Mouse (Mus musculus) T-helper 2 cell (primary cell): ENCODE results near the gene 4921524J17Rik.

ENCODE experiments used
- in situ Hi-C: fragments of 300-600 bp; cut with MboI, MseI; formaldehyde crosslinking; loops from one replicate; pipeline ENCODE4 v1.15.1; 2025; ENCODE audit warnings: high pct_unique_total_duplicates

The 4921524J17Rik gene

DNA sequence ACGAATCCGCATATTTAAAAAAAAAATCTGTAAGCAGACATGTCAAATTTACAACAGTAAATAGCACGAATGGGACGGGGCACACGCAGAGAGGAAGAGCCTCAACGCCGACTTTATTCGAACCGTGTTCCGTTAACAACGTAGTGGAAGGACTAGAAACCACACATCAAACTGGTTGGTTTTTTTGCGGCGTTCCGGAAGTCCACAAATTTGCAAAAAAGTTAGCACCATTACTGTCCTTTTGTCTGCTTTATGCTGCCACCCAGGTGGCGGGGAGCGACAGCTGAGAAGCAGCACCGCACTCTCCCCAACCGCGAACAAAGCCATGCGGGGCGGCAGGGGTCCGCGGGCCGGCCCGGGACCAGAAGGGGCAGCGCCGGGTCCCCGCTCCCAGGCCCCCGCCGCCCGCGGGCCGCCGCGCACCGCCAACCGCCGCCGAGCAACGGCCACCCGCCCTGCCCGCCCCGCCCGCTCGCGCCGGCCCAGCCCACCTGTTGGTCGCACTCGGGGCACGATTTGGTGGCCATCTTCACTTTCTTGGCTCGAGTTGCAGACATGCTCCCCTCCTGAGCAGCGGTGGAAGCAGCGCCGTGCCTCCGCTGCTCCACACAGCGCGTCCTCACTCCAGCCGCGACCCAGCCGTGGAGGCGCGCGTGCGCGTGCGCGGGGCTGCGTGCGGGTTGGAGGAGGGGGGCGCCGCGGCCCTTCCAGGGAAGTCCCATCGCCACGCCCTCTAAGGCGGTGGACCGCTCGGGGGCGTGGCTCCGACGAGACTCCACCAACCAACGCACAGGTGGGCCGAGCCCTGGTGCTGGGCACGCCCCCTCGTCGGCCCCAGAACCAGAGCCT lies at the start of gene 4921524J17Rik:
Gene 4921524J17Rik (minus strand): TSS at position 666 of the 849 bp plus-strand sequence.
- in situ Hi-C loops: no loop called here

DNA sequence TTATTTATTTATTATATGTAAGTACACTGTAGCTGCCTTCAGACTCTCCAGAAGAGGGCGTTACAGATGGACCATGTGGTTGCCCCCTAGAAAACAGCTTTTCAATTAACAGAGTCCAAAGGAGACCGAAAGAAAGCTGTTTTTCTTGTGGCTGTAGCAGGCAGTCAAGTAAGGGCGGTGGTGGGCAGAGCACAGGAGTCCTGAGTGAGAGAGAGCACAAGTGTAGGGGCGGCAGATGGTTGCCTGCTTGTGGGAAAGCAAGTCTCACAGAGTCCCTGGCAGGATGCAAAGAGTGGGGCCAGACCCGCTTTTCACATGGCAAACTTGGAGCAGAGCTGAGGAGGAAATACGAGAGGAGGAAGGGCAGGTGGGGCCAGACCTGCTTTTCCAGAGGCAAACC lies 49.8 kb upstream of the 4921524J17Rik start:
- in situ Hi-C loops: no loop called here

GRCm38 (mm10) chr8:85481900-85482299 lies 49.3 kb upstream of the 4921524J17Rik start:
- in situ Hi-C loops: no loop called here

GRCm38 (mm10) chr8:85479710-85480109 lies 47.1 kb upstream of the 4921524J17Rik start:
- in situ Hi-C loops: no loop called here

- in situ Hi-C loops: no loop called here
Observed at GRCm38 (mm10) chr8:85478397-85478796, 45.8 kb upstream of the 4921524J17Rik start.

DNA sequence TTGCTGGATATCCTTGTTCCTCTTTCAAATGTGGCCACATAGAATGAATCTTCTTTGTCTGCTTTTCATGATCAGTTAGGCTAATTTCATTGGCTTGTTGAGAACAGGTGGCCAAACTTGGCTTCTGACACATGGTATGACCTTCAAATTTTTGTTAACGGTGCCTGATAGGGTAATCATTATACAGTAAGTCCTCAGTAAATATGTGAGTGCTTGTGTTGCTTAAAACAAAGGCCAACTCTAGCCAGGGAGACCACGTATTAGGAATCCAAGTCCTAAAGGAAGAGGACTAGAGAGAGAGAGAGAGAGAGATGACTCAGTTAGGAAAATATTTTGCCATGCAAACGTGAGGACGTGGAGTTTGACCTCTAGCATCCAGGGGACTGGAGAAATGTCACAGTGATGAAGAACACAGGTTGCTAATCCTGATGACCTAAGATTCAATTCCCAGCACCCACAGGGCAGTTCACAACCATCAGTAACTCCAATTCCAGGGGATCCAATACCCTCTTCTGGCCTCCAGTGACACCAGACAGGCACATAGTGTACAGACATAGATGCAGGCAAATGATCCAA lies 44.4 kb upstream of the 4921524J17Rik start:
- in situ Hi-C loops: no loop called here

GRCm38 (mm10) chr8:85474924-85475323 lies 42.3 kb upstream of the 4921524J17Rik start:
- in situ Hi-C loops: no loop called here

DNA sequence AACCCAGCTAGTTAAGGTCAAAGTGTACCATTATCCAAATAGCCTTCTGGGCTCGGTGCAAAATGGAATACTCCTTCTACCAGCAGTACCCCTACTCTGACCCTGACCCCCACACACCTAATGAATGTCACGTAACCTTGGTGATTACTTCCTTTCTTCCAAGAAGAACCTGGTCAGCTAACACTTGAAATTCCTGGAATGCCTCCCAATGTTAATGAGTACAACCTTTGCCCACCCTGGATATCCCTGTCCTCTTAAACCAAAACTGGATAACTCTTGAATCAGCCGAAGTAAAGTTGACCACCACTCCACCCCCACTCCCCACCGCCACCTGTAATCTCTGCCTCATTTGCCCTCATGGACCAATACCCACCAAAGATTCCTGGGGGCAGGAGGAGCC lies 40.6 kb upstream of the 4921524J17Rik start:
- in situ Hi-C loops: no loop called here

GRCm38 (mm10) chr8:85472800-85473199 lies 40.2 kb upstream of the 4921524J17Rik start:
- in situ Hi-C loops: no loop called here

- in situ Hi-C loops: no loop called here
Observed at GRCm38 (mm10) chr8:85470753-85471152, 38.1 kb upstream of the 4921524J17Rik start.

DNA sequence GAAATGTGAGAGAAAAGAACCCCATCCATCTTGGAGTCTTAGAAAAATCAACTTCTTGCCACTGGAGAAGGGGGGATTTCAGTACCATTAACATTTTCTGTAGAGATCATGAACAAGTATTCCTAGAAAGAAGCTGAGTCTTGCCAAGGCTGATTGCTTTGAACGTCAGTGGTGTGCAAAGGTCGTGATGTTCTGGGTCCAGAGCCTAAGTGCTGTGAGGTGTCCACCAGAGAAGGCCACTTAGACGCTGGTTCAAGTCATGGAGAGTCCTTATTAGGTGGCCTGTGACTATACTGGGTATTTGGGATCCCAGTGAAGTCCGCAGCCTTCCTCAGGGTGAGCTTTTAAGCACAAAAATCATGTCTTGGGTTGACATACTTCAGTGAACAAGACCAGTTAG lies 33.4 kb upstream of the 4921524J17Rik start:
- in situ Hi-C loops: loop anchor here (5.0 kb wide), 1 partner anchor 41 kb away; no protein-coding TSS in a partner anchor

DNA sequence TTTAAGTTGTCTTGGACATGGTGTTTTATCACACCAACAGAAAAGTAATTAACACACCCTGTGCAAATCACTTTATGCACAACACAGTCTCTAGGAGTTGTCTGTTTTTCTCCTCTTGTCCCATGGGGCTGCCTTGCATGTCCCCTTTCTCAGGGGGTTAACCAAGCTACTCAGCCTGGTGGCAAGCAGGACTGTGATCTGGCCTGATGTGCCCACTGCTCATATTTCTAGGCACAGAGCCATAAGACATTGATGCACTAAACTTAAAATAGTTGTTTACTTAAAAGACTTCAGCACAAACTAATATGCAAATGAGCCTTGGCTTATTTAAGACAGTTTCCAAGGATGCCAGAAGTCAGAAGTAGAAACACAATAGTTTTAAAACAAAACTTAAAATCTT lies 31.7 kb upstream of the 4921524J17Rik start:
- in situ Hi-C loops: no loop called here

DNA sequence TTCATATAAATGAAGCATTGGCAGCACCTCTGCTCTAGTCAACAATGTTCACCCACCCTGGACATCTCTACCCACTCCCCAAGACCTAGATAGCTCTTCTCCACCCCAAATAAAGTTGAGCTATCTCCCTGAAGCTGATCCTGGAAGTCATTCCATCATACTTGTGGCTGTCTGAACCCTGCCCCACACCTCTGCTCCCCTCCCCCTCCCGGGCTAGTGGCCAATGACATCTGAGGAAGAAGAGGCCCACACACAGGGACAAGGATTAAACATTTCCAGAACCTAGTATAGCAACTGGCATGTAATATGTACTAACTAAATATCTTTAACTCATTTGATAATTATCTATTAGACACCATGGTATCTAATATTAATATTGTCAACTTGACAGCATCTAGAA lies 29.8 kb upstream of the 4921524J17Rik start:
- in situ Hi-C loops: no loop called here

DNA sequence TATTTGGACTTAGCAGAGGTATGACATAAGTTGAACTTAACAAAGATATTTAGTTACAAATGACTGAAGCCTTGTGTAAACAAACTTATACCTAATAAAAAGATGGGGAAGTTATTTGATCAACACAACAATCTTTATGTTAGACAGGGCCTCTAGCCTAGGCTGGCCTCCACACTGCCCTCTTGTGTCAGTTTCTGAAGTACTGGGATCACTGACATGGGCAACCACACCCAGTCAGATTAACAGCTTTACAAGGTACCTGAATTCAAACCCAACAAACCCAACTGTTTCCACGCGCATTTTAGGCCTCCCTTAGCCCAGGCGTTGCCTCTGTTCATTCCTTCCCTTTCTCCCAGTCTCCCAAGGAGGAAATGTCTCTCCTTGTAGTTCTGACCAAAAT lies 28.7 kb upstream of the 4921524J17Rik start:
- in situ Hi-C loops: no loop called here

DNA sequence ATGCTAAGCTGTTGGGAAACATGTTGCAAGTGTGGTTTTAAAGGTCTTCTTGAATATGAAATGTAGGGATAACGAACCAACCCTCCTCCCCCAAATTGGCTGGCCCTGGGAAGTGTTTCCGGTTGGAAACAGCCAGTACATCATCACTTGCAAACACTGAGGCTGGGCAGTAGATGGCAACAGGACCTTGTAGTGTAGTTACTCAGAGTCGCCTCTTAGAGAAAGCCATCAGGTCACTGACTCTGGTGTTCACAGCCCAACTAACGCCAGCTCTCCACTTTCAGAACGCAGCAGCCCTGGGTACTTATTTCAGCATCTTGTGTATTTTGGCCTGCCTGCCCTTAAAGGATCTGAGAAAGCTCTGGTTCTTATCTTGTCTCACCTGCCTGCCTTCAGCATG lies 28.2 kb upstream of the 4921524J17Rik start:
- in situ Hi-C loops: no loop called here

GRCm38 (mm10) chr8:85459582-85459981 lies 26.9 kb upstream of the 4921524J17Rik start:
- in situ Hi-C loops: loop anchor here (5.0 kb wide), 1 partner anchor 68 kb away; no protein-coding TSS in a partner anchor

DNA sequence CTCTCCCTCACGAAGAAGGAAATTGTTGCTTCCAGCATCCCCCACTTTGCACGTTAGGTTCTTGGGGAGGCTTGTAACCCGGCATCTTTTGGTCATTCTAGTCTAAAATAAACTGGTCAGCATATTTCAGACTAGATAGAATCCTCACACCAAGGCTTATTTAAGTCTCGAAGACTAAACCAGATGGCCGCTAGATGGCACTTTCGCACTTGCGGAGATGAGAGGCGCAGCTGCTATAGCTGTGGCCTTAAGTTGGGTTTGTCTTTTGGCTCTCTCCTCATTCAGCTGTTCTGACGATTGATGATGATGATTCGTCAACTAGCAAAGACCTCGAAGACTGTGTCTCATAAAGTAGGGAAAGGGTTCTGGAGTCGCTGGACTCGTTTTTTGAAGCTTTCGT lies 23.9 kb upstream of the 4921524J17Rik start:
- in situ Hi-C loops: loop anchor here (5.0 kb wide), 1 partner anchor 71 kb away; no protein-coding TSS in a partner anchor

DNA sequence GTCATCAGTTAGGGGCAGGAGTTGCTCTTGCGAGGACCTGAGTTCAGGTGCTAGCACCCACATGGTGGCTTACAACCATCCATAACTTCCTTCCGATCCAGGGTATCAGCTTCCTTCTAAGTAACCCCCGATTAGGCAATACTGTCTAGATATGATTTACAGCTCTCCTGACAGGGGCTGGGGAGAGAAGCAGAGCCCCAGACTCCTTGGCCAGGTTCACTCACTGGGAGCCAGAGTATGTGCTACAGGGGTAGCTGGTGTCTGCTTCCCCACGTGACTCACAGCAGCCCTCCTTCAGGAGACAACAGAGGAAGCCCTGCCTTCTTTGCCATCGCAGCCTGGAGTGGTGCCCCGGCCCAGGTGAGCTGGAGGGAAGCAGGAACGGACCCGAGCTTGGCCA lies 22.1 kb upstream of the 4921524J17Rik start:
- in situ Hi-C loops: loop anchor here (5.0 kb wide), 1 partner anchor 73 kb away; no protein-coding TSS in a partner anchor

DNA sequence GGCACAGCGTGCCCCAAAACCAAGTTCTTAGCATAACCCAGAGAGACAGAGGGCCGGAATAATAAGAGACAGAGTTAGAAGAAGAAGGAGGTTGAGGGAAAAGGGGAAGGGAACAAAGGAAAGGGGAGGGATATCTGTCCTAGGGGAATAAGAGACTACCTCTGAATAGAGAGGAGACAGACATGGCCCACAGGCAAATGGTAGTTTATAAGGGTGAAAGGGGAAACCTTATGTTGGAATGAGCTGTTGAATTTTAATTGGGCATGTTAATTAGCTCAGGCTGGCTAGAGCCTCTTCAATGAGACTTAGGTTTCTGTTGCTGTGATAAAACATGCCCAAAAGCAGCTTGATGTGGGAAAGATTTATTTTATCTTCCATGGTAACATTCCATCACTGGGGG lies 20.6 kb upstream of the 4921524J17Rik start:
- in situ Hi-C loops: no loop called here

DNA sequence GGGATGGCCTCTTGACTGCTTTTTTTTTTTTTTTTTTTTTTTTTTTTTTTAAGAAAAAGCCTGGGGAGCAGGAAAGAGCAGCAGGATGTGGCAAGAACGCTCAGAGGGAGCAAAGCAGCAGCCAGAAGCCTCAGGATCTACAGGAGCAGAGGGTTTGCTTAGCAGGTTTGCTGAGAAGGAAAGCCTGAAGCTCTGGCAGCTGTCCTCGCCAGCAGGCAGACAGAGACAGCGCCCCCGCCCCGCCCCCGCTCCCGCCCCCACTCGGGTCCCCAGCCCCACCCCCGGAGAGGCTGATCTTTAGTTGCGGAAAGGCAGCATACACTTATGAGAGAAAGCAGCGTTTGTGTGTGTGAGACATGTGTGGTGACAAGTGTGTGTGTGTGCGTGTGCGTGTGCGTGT lies 19.7 kb upstream of the 4921524J17Rik start:
- in situ Hi-C loops: no loop called here

GRCm38 (mm10) chr8:85450335-85450734 lies 17.7 kb upstream of the 4921524J17Rik start:
- in situ Hi-C loops: no loop called here

DNA sequence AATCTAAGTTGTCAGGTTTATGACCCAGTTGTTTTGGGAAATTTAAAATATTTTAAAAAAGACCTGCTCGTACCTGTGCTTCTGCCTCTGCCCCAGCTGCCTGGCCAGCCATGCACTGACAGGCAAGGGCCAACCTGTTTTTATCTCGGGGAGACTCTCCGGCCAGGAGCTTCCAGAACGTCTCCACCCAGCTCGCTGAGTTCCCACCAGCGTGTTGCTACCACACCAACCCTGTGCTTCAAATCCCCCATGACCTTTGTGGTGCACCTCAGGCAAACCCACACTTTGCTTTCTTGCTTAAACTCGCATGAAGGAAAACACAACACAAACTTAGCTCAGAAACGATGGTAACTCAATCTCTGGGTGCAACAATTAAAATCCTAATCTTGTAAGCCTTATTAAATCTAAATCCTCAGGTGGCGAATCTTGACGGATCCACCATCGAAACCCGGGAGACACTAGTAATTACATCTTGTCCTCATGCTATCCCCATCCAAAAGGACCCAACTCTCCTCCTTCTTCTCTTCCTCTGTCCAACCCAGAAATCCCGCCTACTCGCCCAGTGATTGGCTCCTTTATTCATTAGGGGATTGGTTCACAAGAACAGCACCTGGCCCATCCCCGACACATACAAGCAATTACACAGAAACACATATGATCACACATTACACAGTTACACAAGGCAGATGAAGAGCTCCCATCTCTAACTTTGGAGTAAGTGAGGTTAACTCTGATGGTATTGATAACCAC lies 13.5 kb upstream of the 4921524J17Rik start:
- in situ Hi-C loops: no loop called here
